Mouse (Mus musculus) embryo, embryonic 9.5 days (tissue): ENCODE measurements around the gene Slc16a6.
"Not testable (repeated sequence)": the region's sequence is repeated elsewhere in the genome, so short reads cannot be mapped to it uniquely, and the experiment has no call there.

Experiments
- DNase-seq: peaks from one replicate; pipeline ENCODE4 v3.0.0-alpha.2; 2017; ENCODE audit errors: extremely low spot score

Slc16a6 gene

GRCm38 (mm10) chr11:109473171-109474085, at the start of gene Slc16a6, which contains the start of gene Arsg:
TSS of gene Slc16a6 (minus strand) at chr11:109473598.
TSS of gene Arsg (plus strand) at chr11:109473374.
- DNase-seq: peak; percentile 95

GRCm38 (mm10) chr11:109520958-109521357, 47.6 kb upstream of the Slc16a6 start:
- DNase-seq: no peak

GRCm38 (mm10) chr11:109517816-109518215, 44.4 kb upstream of the Slc16a6 start:
- no peak for DNase-seq

- no peak for DNase-seq
Measured at GRCm38 (mm10) chr11:109517330-109517729, 43.9 kb upstream of the Slc16a6 start.

DNA sequence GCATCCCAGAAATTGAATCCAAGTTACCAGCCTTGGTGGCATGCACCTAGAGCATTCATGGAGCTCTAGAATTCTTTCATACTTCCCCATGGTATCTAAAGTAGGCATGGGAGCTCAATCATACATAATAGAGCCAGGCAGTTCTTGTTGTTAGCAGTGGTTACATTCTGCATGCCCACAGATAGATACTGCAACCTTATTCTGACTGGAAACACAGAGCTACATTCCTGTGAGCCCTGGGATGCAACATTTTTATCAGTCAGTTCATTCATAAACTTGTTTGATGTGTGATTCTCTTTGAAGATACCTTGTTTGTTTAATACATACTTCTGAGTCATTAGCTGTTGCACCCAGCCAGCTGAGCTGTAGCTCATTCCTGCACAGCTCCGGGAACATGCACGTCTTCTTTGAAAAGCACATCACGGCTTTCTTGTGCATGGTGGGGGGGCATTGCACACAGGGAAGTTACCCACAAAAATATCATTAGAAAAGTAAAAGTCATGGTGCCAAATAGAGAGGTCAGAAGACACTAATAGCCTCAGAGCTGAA, 40.7 kb upstream of the Slc16a6 start:
- DNase-seq: no peak

GRCm38 (mm10) chr11:109512995-109513675, 39.7 kb upstream of the Slc16a6 start:
- DNase-seq: no peak

- no peak for DNase-seq
Measured at GRCm38 (mm10) chr11:109507068-109507467, 33.7 kb upstream of the Slc16a6 start.

DNA sequence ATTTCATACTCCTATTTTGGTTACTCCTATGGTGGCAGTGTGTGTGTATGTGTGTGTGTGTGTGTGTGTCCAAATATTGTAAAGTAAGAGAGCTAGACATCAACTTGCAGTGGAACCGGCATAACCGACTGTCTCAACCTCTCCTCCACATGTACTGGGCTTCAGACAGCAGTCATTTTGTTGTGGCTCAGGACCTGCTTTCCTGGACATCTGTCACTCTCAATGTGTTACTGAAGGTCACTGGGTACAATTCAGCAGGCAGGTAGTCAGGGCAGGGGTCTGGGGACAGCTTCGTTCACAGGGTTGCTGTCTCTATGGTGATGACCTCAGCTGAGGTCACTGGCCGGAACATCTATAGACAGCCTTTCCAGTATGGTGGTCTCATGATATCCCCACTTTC, 32.4 kb upstream of the Slc16a6 start:
- no peak for DNase-seq

DNA sequence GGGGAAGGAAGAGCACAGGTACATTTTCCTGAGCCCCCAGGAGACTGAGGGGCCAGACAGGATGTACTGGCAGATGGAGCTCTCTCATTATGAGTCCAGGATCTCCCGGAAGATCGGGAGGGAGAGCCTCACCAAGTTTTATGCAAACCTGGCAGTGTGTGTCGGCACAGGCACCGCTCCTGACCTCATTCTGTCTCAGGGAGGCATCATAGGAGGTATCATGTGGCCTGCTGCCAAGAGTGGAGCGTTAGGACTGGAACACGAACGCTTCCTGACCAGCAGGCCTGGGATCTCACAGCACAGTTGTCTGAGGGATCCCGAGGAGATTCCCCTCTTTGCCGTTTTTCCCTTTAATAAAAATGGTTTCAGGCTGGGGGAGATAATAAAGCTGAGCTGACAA, 31.6 kb upstream of the Slc16a6 start:
- no peak for DNase-seq

GRCm38 (mm10) chr11:109500206-109500605, 26.8 kb upstream of the Slc16a6 start:
- DNase-seq: no peak

- DNase-seq: no peak
Measured at GRCm38 (mm10) chr11:109497990-109498389, 24.6 kb upstream of the Slc16a6 start.

- DNase-seq: no peak
Measured at GRCm38 (mm10) chr11:109496996-109497714, 23.8 kb upstream of the Slc16a6 start.

GRCm38 (mm10) chr11:109496475-109496993, 23.1 kb upstream of the Slc16a6 start:
- no peak for DNase-seq

- no peak for DNase-seq
Measured at GRCm38 (mm10) chr11:109495771-109496474, 22.5 kb upstream of the Slc16a6 start.

GRCm38 (mm10) chr11:109494890-109495770, 21.7 kb upstream of the Slc16a6 start:
- DNase-seq: no peak

DNA sequence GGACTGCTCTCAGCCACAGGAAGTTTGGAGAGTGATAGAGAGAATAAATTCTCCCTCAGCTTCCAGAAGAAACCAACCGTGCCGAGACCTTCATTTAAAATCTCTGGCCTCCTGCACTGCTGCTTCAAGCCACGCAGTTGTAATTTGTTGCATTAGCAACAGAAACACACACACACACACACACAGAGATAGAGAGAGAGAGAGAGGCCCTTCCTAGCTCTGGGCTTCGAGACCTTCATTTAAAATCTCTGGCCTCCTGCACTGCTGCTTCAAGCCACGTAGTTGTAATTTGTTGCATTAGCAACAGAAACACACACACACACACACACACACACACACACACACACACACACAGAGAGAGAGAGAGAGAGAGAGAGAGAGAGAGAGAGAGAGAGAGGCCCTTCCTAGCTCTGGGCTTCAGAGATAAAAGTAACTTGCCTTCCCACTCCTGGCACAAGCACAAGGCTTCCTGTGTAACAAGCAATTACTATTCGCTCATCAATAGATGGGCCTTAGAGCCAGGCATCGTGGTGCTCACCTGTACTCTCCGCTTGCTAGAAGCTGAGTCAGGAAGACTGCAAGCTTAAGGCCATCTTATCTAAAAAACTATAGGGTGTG, 19.6 kb upstream of the Slc16a6 start:
- not testable (repeated sequence) for DNase-seq

- no peak for DNase-seq
Measured at GRCm38 (mm10) chr11:109491844-109492243, 18.4 kb upstream of the Slc16a6 start.

DNA sequence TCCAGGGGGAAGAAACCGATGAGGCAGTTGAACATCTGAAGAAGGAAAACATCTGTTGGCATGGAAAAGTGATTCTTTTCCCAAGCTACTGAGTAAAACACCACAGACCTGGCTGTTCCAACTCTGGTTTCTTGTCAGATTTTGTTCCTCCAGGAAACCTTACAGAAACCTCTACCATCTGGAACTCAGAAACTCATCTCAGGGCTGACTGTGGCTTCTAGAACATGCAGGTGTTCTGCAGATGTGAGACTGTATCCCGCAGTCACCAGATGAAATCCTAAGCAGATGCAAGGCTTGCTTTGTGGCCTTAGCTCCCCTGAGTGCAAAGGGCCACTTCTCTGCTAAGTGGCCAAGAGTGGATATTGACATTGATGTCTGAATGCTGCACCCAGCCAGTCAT, 16.4 kb upstream of the Slc16a6 start:
- DNase-seq: no peak

GRCm38 (mm10) chr11:109487991-109488684, 14.7 kb upstream of the Slc16a6 start:
- DNase-seq: no peak
